Mouse (Mus musculus) ES-CJ7 (cell line): Measurements from ENCODE around the gene Churc1.

Experiments used
- DNase-seq: peaks from one replicate; pipeline ENCODE4 v3.0.0; 2011; ENCODE audit warnings: low read depth, low spot score

Gene Churc1

DNA sequence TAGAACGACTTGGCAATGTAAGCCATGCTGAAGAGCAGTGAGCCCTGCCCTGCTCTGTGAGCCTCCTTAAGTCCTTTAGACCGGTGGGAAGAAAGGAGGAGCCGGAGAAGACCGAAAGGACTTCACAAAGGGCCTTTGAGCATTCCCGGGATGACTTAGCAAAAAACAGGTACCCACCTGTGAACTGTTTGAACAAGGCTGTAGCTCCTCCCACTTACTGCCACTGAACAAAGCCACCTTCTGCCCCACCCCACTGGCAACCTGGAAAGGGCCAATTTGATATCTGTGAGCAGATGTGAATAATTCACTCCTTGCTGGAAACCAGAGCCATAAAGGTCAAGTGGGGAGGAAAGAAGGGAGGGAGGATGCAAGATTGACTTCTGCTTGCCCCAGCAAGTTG lies 30.0 kb downstream of the Churc1 start, which contains the start of gene Gpx2:
TSS of gene Gpx2 (minus strand) at position 205 of the 400 bp plus-strand sequence.
- DNase-seq = peak; percentile 43

- no peak for DNase-seq
Measured at GRCm38 (mm10) chr12:76796938-76797539, 31.7 kb downstream of the Churc1 start.

DNA sequence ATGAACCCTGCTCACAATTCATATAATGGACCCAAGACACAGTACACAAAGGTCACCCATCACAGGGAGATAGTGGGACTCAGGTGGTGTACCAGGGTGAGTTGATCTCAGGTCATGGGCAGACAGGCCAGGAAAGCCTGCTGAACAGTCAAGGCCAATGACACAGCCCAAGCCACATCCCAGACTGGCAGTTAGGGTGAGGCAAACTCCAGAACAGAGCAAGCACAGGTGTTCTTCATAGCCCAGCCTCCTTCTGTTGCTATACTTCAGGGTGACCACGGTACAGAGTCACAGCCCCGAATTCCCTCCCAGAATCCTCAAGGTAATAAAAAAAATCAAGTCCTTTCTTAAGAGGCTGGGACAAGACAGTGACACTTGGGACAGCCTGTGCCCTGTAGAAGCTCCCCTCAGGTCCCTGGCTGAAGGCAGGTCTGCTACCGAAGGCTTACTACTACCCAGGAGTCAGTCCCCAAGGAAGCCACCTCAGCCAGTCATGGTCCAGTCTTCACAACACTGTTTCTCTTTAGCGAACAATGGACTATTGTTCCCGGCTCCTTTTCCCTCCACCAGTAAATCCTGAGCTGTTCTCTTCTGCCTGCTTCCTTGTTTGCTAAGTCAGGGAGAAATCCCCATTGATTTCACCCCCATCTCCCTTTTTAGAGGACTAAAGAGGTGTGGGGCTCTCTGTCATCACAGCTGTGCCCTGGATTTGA lies 32.8 kb downstream of the Churc1 start:
- no peak for DNase-seq

- DNase-seq = no peak
Measured at GRCm38 (mm10) chr12:76803028-76803427, 37.7 kb downstream of the Churc1 start.

- peak; percentile 76 for DNase-seq
Measured at GRCm38 (mm10) chr12:76803700-76804252, 38.4 kb downstream of the Churc1 start.

- no peak for DNase-seq
Measured at GRCm38 (mm10) chr12:76805056-76805811, 39.9 kb downstream of the Churc1 start.

DNA sequence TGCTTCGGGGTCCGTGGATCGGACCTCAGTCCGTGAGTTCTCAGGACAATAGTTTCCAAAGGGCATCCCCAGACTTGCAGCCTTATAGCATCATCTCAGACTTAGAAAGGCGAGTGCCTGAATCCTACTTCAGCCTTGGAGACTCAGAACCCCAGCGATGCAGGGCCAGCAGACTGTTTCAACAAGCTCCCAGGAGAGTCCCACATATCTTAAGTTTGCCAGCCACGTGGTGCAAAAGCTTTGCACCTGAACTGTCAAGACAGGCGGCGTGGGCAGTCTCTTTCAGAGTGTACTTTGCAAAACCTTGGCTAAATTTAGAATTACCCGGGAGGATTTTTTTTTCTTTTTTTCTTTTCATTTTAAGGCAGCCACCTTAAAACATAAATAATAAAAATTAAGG lies 42.5 kb downstream of the Churc1 start:
- DNase-seq = no peak

GRCm38 (mm10) chr12:76810491-76810890 lies 45.2 kb downstream of the Churc1 start:
- no peak for DNase-seq

GRCm38 (mm10) chr12:76811006-76811405 lies 45.7 kb downstream of the Churc1 start:
- DNase-seq = no peak

- DNase-seq = no peak
Measured at GRCm38 (mm10) chr12:76813543-76813942, 48.2 kb downstream of the Churc1 start.

DNA sequence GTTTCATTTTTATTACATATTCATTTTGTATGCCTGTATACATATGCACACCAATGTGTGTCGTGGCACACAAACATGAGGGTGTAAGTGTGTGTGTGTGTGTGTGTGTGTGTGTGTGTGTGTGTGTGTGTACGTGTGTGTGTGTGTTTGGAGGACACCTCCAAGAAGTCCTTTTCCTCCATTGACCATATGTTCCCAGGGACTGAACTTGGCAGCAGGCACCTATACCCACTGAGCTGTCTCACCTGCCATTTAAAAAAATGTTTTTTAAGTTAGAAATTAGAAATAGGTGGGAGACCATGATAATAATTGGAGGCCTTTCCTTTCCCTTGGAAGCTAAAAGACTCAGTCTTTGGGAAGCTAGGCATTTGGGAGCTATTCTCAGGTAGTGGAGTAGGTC lies 48.8 kb downstream of the Churc1 start:
- DNase-seq = no peak

DNA sequence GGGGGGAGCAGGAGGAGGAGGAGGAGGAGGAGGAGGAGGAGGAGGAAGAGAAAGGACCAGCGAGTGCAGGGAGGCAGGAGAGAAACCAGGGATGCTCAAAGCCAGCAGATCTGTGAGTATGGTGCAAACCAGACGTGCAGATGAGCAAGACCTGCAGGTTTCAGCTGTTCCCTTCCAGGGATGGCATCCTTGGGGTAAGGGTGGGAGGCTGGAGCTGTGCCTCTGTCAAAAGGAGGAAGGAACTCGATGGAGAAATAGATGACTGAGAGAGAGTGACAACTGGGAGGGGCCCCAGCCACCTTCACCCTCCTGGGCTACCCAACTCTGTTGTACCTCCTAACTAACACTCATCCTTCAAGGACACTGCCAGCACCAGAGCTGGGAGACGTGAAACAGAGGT lies 51.4 kb downstream of the Churc1 start:
- DNase-seq = no peak

GRCm38 (mm10) chr12:76817176-76817575 lies 51.8 kb downstream of the Churc1 start:
- no peak for DNase-seq

GRCm38 (mm10) chr12:76818120-76818519 lies 52.8 kb downstream of the Churc1 start:
- DNase-seq = peak; percentile 86

DNA sequence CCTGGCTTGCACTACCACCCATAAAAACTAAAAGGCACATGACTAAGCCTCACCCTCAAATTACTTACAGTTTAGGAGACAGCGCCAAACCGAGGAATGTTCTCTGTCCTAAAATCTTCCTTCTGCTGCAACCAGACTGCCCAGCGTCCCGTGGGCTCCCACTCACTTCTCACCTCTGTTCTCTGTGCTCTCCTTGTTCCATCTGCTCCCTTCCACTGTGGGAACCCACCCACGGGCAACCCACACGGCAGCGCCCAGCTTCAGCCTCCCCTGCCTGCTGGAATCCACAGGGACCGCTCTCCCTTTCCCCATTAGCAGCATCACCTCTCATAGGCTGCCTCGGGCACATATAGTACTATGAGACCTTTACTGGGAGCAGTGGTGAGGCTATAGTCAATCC lies 53.6 kb downstream of the Churc1 start:
- DNase-seq = no peak

DNA sequence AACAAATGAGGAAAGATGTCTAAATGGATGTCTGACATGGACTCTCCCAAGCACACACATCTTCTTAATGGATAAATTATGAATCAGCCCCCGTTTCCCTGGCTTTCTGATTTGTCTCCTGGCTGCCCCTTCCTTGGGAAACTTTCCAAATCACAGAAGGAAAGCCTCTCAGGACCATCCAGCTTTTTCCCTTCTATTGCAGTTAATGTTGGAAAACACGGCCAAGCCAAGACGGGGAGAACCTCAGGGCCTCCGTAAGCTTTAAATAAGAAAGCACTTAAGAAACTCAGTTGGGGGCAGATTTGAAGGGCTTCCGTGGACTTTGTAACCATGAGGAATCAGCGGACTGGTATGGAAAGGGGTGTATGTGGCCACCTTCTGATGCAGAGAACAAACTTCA lies 54.5 kb downstream of the Churc1 start:
- no peak for DNase-seq

- DNase-seq = no peak
Measured at GRCm38 (mm10) chr12:76820615-76821014, 55.3 kb downstream of the Churc1 start.

GRCm38 (mm10) chr12:76822002-76822650 lies 56.8 kb downstream of the Churc1 start:
- peak; percentile 19 for DNase-seq

GRCm38 (mm10) chr12:76822651-76823041 lies 57.3 kb downstream of the Churc1 start, which contains the start of gene Rab15:
Rab15 (minus strand) TSS chr12:76822908.
- no peak for DNase-seq

GRCm38 (mm10) chr12:76825283-76825682 lies 59.9 kb downstream of the Churc1 start:
- DNase-seq = no peak

GRCm38 (mm10) chr12:76832704-76833103 lies 67.4 kb downstream of the Churc1 start:
- DNase-seq = peak; percentile 71
